10 mouse cellular contexts compared by ENCODE assay signal in genomic region chr7:28050584-28050983, GRCm38 (mm10). TPM values are rescaled to one million over a fixed set of nuclear protein-coding genes. Genes with fewer than 3 reads are reported as not detected.
A peak's percentile ranks its signal among the peaks of the same experiment; 100 is the strongest.
DNase-seq lines count a peak whose midpoint lies in the region; ATAC-seq and TF ChIP-seq lines count a peak whose summit lies in the region.
"Had no signal": no experiment of that assay in that cellular context is flagged by ENCODE, and none has a peak within 500 bp of the region (broad histone marks: within the 10 kb centered on the region; RNA-seq: fewer than 3 reads in every experiment).

No protein-coding gene starts in this region.

- H3K4me3 ChIP-seq in embryonic facial prominence, embryonic 15.5 days (replicated peaks): peak overlapping the region; percentile 85
- no peak overlapping the region for H3K4me3 ChIP-seq in intestine, postnatal 0 days (ENCODE audit: low read depth, low read length)
- H3K4me3 ChIP-seq in neural tube, embryonic 12.5 days: no peak overlapping the region

- DNase-seq in kidney, adult 11 months: peak; percentile 21
- no peak for DNase-seq in kidney, postnatal 36 days
- DNase-seq in gastrocnemius, postnatal 36 days: no peak
- no peak for DNase-seq in gastrocnemius, postnatal 10 days
- DNase-seq in yolk sac, embryonic 10.5 days (ENCODE audit: low spot score): no peak

- no peaks in the 10 kb centered on the region for H3K9me3 ChIP-seq in embryonic facial prominence, embryonic 15.5 days (replicated peaks)
- H3K9me3 ChIP-seq in intestine, postnatal 0 days (ENCODE audit: control insufficient read depth): no peaks in the 10 kb centered on the region
- no peaks in the 10 kb centered on the region for H3K9me3 ChIP-seq in neural tube, embryonic 12.5 days

- 58% methylated on average over 17 of the region's 17 CpGs for WGBS in embryonic facial prominence, embryonic 15.5 days
- WGBS in intestine, postnatal 0 days: 57% methylated on average over 17 of the region's 17 CpGs
- WGBS in neural tube, embryonic 12.5 days: 65% methylated on average over 17 of the region's 17 CpGs

- no peaks in the 10 kb centered on the region for H3K27me3 ChIP-seq in embryonic facial prominence, embryonic 15.5 days
- H3K27me3 ChIP-seq in intestine, postnatal 0 days (replicated peaks; ENCODE audit: control insufficient read depth, insufficient read depth, low read length): no peaks in the 10 kb centered on the region
- no peaks in the 10 kb centered on the region for H3K27me3 ChIP-seq in neural tube, embryonic 12.5 days (replicated peaks)

- peak overlapping the region; percentile 71 for H3K4me2 ChIP-seq in embryonic facial prominence, embryonic 15.5 days (replicated peaks)
- peak overlapping the region; percentile 64; the same call in 1 of the 2 replicates for H3K4me2 ChIP-seq in intestine, postnatal 0 days (replicated peaks; ENCODE audit: low read depth)
- H3K4me2 ChIP-seq in neural tube, embryonic 12.5 days (replicated peaks): peak overlapping the region; percentile 90

- H3K27ac ChIP-seq in embryonic facial prominence, embryonic 15.5 days (replicated peaks): no peak overlapping the region
- no peak overlapping the region for H3K27ac ChIP-seq in intestine, postnatal 0 days (ENCODE audit: low read depth, low read length)
- H3K27ac ChIP-seq in neural tube, embryonic 12.5 days: no peak overlapping the region

- no peak for ATAC-seq in embryonic facial prominence, embryonic 15.5 days (ENCODE audit: insufficient number of reproducible peaks, low FRiP score, low TSS enrichment, low read depth)
- no peak for ATAC-seq in intestine, postnatal 0 days
- ATAC-seq in neural tube, embryonic 12.5 days (ENCODE audit: low FRiP score, low read depth): peak; percentile 31

- no peak for TF ChIP-seq CTCF in intestine, postnatal 0 days (IDR thresholded peaks at IDR 0.05; ENCODE audit: low read depth)

- H3K36me3 ChIP-seq in embryonic facial prominence, embryonic 15.5 days: peaks cover 34% of the 10 kb centered on the region
- H3K36me3 ChIP-seq in intestine, postnatal 0 days (ENCODE audit: control insufficient read depth, insufficient read depth): peaks cover 30% of the 10 kb centered on the region
- peaks cover 34% of the 10 kb centered on the region for H3K36me3 ChIP-seq in neural tube, embryonic 12.5 days

- peaks cover 13% of the 10 kb centered on the region for H3K4me1 ChIP-seq in embryonic facial prominence, embryonic 15.5 days
- no peaks in the 10 kb centered on the region for H3K4me1 ChIP-seq in intestine, postnatal 0 days (replicated peaks; ENCODE audit: control insufficient read depth, insufficient read depth, low read length)
- H3K4me1 ChIP-seq in neural tube, embryonic 12.5 days: peaks cover 14% of the 10 kb centered on the region

- intact Hi-C loops in gastrocnemius, postnatal 36 days (cut with DNase I): loop anchor here (5.0 kb wide), 2 partner anchors 102 to 157 kb away; no protein-coding TSS in a partner anchor

- H3K9ac ChIP-seq in embryonic facial prominence, embryonic 15.5 days: 0 out of 2 replicates have a peak overlapping the region, but pooled peaks have one; percentile 10
- H3K9ac ChIP-seq in intestine, postnatal 0 days (ENCODE audit: low read depth, low read length): peak overlapping the region; percentile 17; the same call in 1 of the 2 replicates
- no peak overlapping the region for H3K9ac ChIP-seq in neural tube, embryonic 12.5 days

RNA-seq across cellular contexts. Expression of gene Psmc4, which starts 0.7 kb away (rescaled TPM):
- polyA plus RNA-seq in embryonic facial prominence, embryonic 15.5 days (2015; fragmentation: Nextera tagmentation; extraction: Ambion mirVana): 288 and 301 TPM in 2 replicates
- polyA plus RNA-seq in intestine, postnatal 0 days (2015; fragmentation: Nextera tagmentation; extraction: Ambion mirVana): 149 and 155 TPM in 2 replicates
- 331 and 338 TPM in 2 replicates for polyA plus RNA-seq in neural tube, embryonic 12.5 days (2016; fragmentation: Nextera tagmentation; extraction: Ambion mirVana)
- 100 to 1,000 TPM in 1 of 2 experiments, 10 to 100 TPM in 1; 99.1 to 100 TPM for total RNA-seq in gastrocnemius, postnatal 36 days (2021)
- total RNA-seq in gastrocnemius, postnatal 10 days (2021): 100 to 1,000 TPM; 123 to 124 TPM

RNA-seq across cellular contexts. Expression of gene Fcgbp, which starts 20.5 kb away (rescaled TPM):
- polyA plus RNA-seq in embryonic facial prominence, embryonic 15.5 days (2015; fragmentation: Nextera tagmentation; extraction: Ambion mirVana): 0.49 and 0.69 TPM in 2 replicates
- 444 and 492 TPM in 2 replicates for polyA plus RNA-seq in intestine, postnatal 0 days (2015; fragmentation: Nextera tagmentation; extraction: Ambion mirVana)
- polyA plus RNA-seq in neural tube, embryonic 12.5 days (2016; fragmentation: Nextera tagmentation; extraction: Ambion mirVana): not detected in 2 replicates
- total RNA-seq in gastrocnemius, postnatal 36 days (2021): under 1 TPM in 1 of 2 experiments, not detected in 1; 0.13 TPM
- total RNA-seq in gastrocnemius, postnatal 10 days (2021): under 1 TPM; 0.05 to 0.07 TPM
- total RNA-seq: common myeloid progenitor, adult 5-6 weeks had no signal
- polyA plus RNA-seq: macrophage had no signal

RNA-seq across cellular contexts. Expression of gene Zfp850, which starts 36.7 kb away (rescaled TPM):
- 3.3 and 3.4 TPM in 2 replicates for polyA plus RNA-seq in embryonic facial prominence, embryonic 15.5 days (2015; fragmentation: Nextera tagmentation; extraction: Ambion mirVana)
- polyA plus RNA-seq in intestine, postnatal 0 days (2015; fragmentation: Nextera tagmentation; extraction: Ambion mirVana): 0.85 and 0.96 TPM in 2 replicates
- polyA plus RNA-seq in neural tube, embryonic 12.5 days (2016; fragmentation: Nextera tagmentation; extraction: Ambion mirVana): 6.0 and 6.6 TPM in 2 replicates
- total RNA-seq in gastrocnemius, postnatal 36 days (2021): under 1 TPM; 0.23 to 0.44 TPM
- 1 to 10 TPM in 1 of 2 experiments, under 1 TPM in 1; 0.81 to 1.1 TPM for total RNA-seq in gastrocnemius, postnatal 10 days (2021)

Comparison
In these comparisons a context has a peak if more than half of its experiments do, and no peak if none do; other contexts are left out.
1. RNA of gene Fcgbp, which starts 20.5 kb away (polyA plus RNA-seq): 444 to 492 TPM in intestine, postnatal 0 days; 0.49 to 0.69 TPM in embryonic facial prominence, embryonic 15.5 days and not detected in neural tube, embryonic 12.5 days; every median in the first group is over 100 times any median in the second.
2. Peak in every context shown above with its lines, with median percentiles within 50 percentile points of each other: H3K4me2 ChIP-seq.